Mouse (Mus musculus): ENCODE measurements at regions not wholly inside any gene's neighbourhood (a gene's known extent, or its start where the extent isn't known, plus 50 kb on each side); places are given as distances from the start of the nearest gene placed in this dataset.
"Not testable (repeated sequence)": the region's sequence is repeated elsewhere in the genome, so short reads cannot be mapped to it uniquely, and the experiment has no call there.

- DNase-seq = no peak
Observed at GRCm38 (mm10) chrX:159072647-159073046, 137.5 kb upstream of the Rps6ka3 start.

DNA sequence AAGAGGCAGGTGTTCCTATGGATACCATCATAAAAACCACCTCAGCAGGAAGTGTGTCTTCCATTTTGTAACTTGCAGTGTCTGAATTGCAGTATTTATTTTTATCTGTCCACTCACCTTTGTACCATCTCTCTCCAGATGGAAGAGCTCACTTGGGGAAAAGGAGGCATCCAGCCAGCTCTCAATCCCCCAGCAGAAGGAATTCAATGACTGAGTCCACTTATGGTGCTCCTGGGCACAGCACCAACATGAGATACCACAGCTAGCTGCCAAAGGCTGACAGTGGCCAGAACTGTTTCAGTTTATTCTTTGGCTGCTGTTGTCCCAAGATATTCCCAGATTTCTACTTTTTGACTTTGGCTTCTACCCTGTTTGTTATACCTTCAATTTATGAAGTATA is 136.6 kb upstream of the Rps6ka3 start:
- DNase-seq = peak; percentile 72 to 76

- DNase-seq = no peak
Observed at GRCm38 (mm10) chrX:159080508-159080907, 129.6 kb upstream of the Rps6ka3 start.

DNA sequence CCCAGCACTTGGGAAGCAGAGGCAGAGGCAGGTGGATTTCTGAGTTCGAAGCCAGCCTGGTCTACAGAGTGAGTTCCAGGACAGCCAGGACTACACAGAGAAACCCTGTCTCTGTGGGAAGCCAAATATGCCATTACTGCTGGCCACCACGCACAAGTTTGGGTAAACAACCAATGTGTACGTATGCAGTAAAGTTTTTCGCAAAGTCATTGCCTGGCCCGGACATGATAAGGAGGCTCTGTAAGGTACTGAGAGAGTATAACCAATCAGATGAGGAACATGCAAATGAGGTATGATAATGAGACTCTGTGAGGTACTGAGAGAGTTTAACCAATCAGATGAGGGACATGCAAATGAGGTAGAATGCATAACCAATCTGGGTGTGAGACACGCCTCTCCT is 99.5 kb upstream of the Rps6ka3 start:
- DNase-seq = not testable (repeated sequence)

GRCm38 (mm10) chrX:159116210-159116609 is 93.9 kb upstream of the Rps6ka3 start:
- no peak for DNase-seq

DNA sequence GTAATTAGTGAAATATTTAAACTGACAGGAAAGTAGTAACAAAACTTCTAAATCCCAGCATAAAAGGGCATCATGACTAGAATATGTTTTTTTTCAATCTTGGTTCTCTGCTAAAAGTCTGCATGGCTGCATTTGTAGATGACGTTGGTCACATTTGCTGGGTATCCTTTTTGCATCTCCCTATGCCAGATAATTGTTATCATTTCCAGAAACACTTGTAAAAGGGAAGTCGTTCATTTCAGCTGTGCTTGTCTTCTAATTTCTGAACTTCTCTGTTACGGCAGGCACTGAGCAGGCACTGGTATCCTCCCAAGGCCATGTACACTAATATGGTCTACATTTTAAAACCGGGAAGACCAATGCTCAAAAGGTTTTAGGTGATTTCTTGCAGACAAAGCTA is 69.6 kb upstream of the Rps6ka3 start:
- DNase-seq = no peak

DNA sequence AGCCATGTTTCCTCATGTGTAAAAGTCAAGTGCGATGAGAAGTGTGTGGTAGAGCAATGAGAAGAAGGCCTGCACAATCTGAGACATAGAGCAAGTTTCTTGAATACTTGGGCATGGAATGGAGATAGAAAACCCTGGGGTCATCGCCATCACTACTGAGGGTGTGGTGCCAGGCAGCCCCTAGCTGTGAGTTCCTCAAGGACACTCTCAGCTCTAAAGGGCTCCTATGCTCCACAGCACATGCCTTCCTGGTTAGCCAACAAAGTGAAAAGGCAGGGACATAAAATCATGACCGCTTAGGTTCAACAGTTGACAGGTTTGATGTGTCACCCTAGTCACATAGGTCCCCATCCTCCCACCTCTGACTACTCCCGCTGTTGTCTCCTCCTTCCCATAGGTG is 66.8 kb upstream of the Rps6ka3 start:
- DNase-seq = no peak

GRCm38 (mm10) chrX:159144674-159145073 is 65.4 kb upstream of the Rps6ka3 start:
- DNase-seq = no peak

DNA sequence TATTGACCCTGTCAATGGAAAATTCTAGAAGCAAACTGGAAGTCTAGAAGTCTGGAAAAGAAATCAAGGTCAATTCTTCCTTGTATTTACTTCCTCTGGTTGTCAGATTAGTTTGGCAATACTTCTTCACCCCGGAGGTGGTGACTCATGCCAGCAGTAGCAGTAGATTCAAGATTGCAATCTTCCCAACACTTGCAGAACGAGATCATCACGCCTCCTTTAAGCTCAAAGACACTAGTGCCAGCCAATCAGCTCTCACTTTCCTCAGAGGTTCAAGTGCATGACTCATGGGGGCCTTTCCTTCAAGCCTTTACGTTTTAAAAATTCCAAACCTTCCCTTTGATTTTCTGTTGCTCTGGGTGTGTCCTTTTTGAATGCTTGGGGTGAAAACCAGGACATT is 64.9 kb upstream of the Rps6ka3 start:
- no peak for DNase-seq

DNA sequence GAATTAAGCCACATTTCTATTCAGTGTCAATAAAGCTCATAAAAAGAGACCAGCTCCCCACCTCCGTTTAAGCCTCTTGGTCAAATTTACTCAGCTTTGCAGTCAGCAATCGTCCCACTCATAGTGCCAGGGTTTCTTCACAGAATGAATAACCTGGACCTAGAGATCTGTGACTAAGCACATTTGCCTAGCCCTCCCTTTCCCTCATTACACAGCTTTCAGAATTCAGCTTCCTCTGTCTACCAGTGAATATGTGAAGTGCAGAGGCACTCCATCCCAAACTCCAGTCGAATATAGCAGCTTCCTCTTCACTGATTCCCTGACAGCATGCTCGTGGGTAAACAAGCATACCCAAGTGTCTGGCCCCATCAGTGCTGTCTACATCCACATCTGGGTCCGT is 54.3 kb upstream of the Rps6ka3 start:
- no peak for DNase-seq

- DNase-seq = no peak
Observed at GRCm38 (mm10) chrX:159156976-159157375, 53.1 kb upstream of the Rps6ka3 start.

- DNase-seq = no peak
Observed at GRCm38 (mm10) chrX:159159727-159160126, 50.4 kb upstream of the Rps6ka3 start.

Data from cerebellum, postnatal 14 days (tissue).